Mouse (Mus musculus) lung, embryonic 14.5 days (tissue): ENCODE measurements around the gene Cdc5l. TPM values are rescaled to one million over a fixed set of nuclear protein-coding genes. Genes with fewer than 3 reads are reported as not detected.

Source experiments
- ATAC-seq: fragments of 200-750 bp; cut with Nextera tagmentation; 2 replicates; pipeline ENCODE4 v1.8.0; 2017; ENCODE audit warnings: mild to moderate bottlenecking, moderate TSS enrichment, moderate library complexity; ENCODE audit not compliant: insufficient read depth
- DNase-seq: peaks from one replicate; pipeline ENCODE4 v3.0.0-alpha.2; 2015
- H3K27ac ChIP-seq: fragments of 300-500 bp; sonication (generic); 2 replicates; pipeline ENCODE4 v1.5.1; 2014; ENCODE audit warnings: low read depth, mild to moderate bottlenecking, moderate library complexity
- H3K27me3 ChIP-seq: fragments of 300-500 bp; sonication (generic); 2 replicates; pipeline ENCODE4 v1.6.1; 2014; ENCODE audit warnings: low read length, control low read depth; ENCODE audit not compliant: insufficient read depth
- H3K36me3 ChIP-seq: fragments of 300-500 bp; sonication (generic); 2 replicates; pipeline ENCODE4 v1.6.1; 2014; ENCODE audit warnings: control low read depth; ENCODE audit not compliant: insufficient read depth
- H3K4me1 ChIP-seq: fragments of 300-500 bp; sonication (generic); 2 replicates; pipeline ENCODE4 v1.6.1; 2014; ENCODE audit warnings: antibody characterized with exemption, control low read depth; ENCODE audit not compliant: insufficient read depth
- H3K4me2 ChIP-seq: fragments of 300-500 bp; sonication (generic); 2 replicates; pipeline ENCODE4 v1.6.1; 2014; ENCODE audit warnings: mild to moderate bottlenecking
- H3K4me3 ChIP-seq: fragments of 300-500 bp; sonication (generic); 2 replicates; pipeline ENCODE4 v1.5.1; 2014; ENCODE audit warnings: low read depth, low read length
- H3K9ac ChIP-seq: fragments of 300-500 bp; sonication (generic); 2 replicates; pipeline ENCODE4 v1.6.1; 2014
- H3K9me3 ChIP-seq: fragments of 300-500 bp; sonication (generic); 2 replicates; pipeline ENCODE4 v1.6.1; 2016; ENCODE audit warnings: low read depth, low read length, control low read depth
- CTCF ChIP-seq: IDR thresholded peaks from 2 replicates; pipeline ENCODE4 v1.5.1; 2016; ENCODE audit warnings: antibody characterized with exemption, low read depth
- WGBS: fragments of 180-500 bp; shearing (Covaris S2); extraction: QIAGEN DNeasy Blood & Tissue Kit; methylation state at CpG from one replicate; pipeline ENCODE4 v1.1.7; 2014; 5-methylcytosine and 5-hydroxymethylcytosine counted together
- polyA plus RNA-seq: library from polyadenylated mRNA; unstranded; fragments of >200 nt; fragmentation: Nextera tagmentation; extraction: Ambion mirVana; gene quantifications from 2 replicates; pipeline ENCODE4 v1.2.1, GENCODE M21; 2014

Cdc5l gene
- polyA plus RNA-seq, 1 experiment from 2014 or later, result 63.8 TPM

- WGBS, result 94% methylated on average over 5 of the region's 5 CpGs
- H3K9me3 ChIP-seq, result no peaks in the 10 kb centered on the region
- H3K4me1 ChIP-seq, result no peaks in the 10 kb centered on the region
- no peak overlapping the region for H3K4me2 ChIP-seq
- peaks cover 64% of the 10 kb centered on the region for H3K36me3 ChIP-seq
- no peak overlapping the region for H3K9ac ChIP-seq
- no peak overlapping the region for H3K4me3 ChIP-seq
- ATAC-seq (no peak), DNase-seq (no peak)
- H3K27ac ChIP-seq, result no peak overlapping the region
- no peaks in the 10 kb centered on the region for H3K27me3 ChIP-seq
- no peak for TF ChIP-seq CTCF
These were observed 43.6 kb downstream of the Cdc5l start for GRCm38 (mm10) chr17:45389896-45390295.

DNA sequence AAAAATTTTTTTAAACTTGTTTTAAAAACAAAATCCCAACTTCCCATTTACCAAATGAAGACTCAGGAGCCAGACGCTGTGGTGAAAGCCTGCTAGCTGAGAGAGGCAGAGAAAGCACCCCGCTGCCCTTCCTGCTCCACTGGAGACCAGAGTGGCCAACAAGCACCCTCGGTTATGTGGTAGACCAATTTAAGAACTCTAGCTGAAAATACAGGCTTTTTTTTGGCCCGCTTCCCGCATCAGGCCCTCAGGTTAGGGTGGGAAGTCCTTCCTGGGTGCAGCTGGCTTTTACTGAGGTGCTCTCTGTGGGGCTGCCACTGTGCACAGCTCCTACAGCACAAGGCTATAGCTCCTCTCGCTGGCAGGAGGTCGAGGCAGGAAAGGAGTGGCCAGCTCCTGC, 46.6 kb downstream of the Cdc5l start:
- WGBS, result 83% methylated on average over 7 of the region's 7 CpGs
- ATAC-seq (no peak), DNase-seq (no peak)
- H3K4me2 ChIP-seq, result no peak overlapping the region
- no peak for TF ChIP-seq CTCF
- H3K36me3 ChIP-seq, result peaks cover 43% of the 10 kb centered on the region
- no peak overlapping the region for H3K9ac ChIP-seq
- H3K4me1 ChIP-seq, result no peaks in the 10 kb centered on the region
- no peak overlapping the region for H3K4me3 ChIP-seq
- no peaks in the 10 kb centered on the region for H3K27me3 ChIP-seq
- H3K27ac ChIP-seq, result no peak overlapping the region
- no peaks in the 10 kb centered on the region for H3K9me3 ChIP-seq

DNA sequence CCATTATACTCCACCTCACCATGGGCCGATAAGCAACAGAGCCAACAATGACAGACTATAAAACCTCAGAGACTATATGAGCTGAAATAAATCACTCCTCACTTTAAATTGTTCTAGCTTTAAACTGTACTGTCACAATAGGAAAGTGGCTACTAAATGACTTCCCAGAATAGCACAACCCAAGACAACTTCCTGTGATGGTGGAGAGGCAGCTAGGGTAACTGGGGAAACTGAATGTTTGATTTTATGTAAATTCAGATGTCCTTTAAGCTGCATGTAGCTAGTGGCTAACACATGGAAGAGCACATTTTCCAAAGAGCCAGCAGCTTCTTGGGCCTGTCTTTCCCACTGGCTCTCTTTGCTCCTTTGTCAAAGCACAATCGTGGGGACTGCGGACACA, 50.2 kb downstream of the Cdc5l start:
- DNase-seq (no peak), ATAC-seq (no peak)
- Histone ChIP-seq H3K36me3 (peaks cover 9% of the 10 kb centered on the region; the same call in 1 of the 2 replicates), H3K9me3 (no peaks in the 10 kb centered on the region), H3K9ac (no peak overlapping the region), H3K27ac (no peak overlapping the region), H3K4me2 (no peak overlapping the region), H3K4me3 (no peak overlapping the region), H3K27me3 (no peaks in the 10 kb centered on the region), H3K4me1 (no peaks in the 10 kb centered on the region)
- 86% methylated on average over 3 of the region's 3 CpGs for WGBS
- no peak for TF ChIP-seq CTCF

- WGBS, result 80% methylated on average over 9 of the region's 9 CpGs
- Histone ChIP-seq H3K27ac (no peak overlapping the region), H3K9ac (no peak overlapping the region), H3K9me3 (no peaks in the 10 kb centered on the region), H3K27me3 (no peaks in the 10 kb centered on the region), H3K4me3 (no peak overlapping the region), H3K36me3 (no peaks in the 10 kb centered on the region), H3K4me1 (no peaks in the 10 kb centered on the region), H3K4me2 (no peak overlapping the region)
- no peak for DNase-seq
- no peak for TF ChIP-seq CTCF
- ATAC-seq, result no peak
These were observed 54.2 kb downstream of the Cdc5l start for GRCm38 (mm10) chr17:45379271-45379784.

GRCm38 (mm10) chr17:45377323-45377722, 56.2 kb downstream of the Cdc5l start:
- no peaks in the 10 kb centered on the region for H3K36me3 ChIP-seq
- H3K4me1 ChIP-seq, result no peaks in the 10 kb centered on the region
- DNase-seq, result no peak
- no peaks in the 10 kb centered on the region; the same call in 1 of the 2 replicates for H3K27me3 ChIP-seq
- no peak overlapping the region for H3K4me3 ChIP-seq
- H3K9ac ChIP-seq, result no peak overlapping the region
- WGBS, result 45% methylated on average over 5 of the region's 5 CpGs
- TF ChIP-seq CTCF, result no peak
- ATAC-seq, result no peak
- no peak overlapping the region for H3K4me2 ChIP-seq
- H3K9me3 ChIP-seq, result no peaks in the 10 kb centered on the region
- no peak overlapping the region for H3K27ac ChIP-seq

GRCm38 (mm10) chr17:45373987-45374608, 59.4 kb downstream of the Cdc5l start:
- peak overlapping the region; percentile 29; the same call in 1 of the 2 replicates for H3K4me2 ChIP-seq
- no peak overlapping the region for H3K4me3 ChIP-seq
- H3K4me1 ChIP-seq, result no peaks in the 10 kb centered on the region
- no peak overlapping the region for H3K9ac ChIP-seq
- TF ChIP-seq CTCF, result peak; percentile 96
- no peaks in the 10 kb centered on the region for H3K9me3 ChIP-seq
- no peaks in the 10 kb centered on the region; the same call in 1 of the 2 replicates for H3K27me3 ChIP-seq
- WGBS, result 22% methylated on average over 13 of the region's 13 CpGs
- peak; percentile 89 for DNase-seq
- peak; percentile 82 for ATAC-seq
- H3K27ac ChIP-seq, result no peak overlapping the region
- H3K36me3 ChIP-seq, result no peaks in the 10 kb centered on the region

- Histone ChIP-seq H3K4me1 (no peaks in the 10 kb centered on the region), H3K4me3 (no peak overlapping the region), H3K27me3 (no peaks in the 10 kb centered on the region; the same call in 1 of the 2 replicates), H3K9ac (no peak overlapping the region), H3K27ac (no peak overlapping the region), H3K36me3 (no peaks in the 10 kb centered on the region), H3K9me3 (no peaks in the 10 kb centered on the region), H3K4me2 (no peak overlapping the region)
- 63% methylated on average over 9 of the region's 9 CpGs for WGBS
- DNase-seq (no peak), ATAC-seq (no peak)
- TF ChIP-seq CTCF, result no peak
These were observed 62.5 kb downstream of the Cdc5l start for GRCm38 (mm10) chr17:45371042-45371441.
